Mouse (Mus musculus) gonadal fat pad, adult 2 months (tissue): ENCODE measurements around the gene Gad1. TPM values are rescaled to one million over a fixed set of nuclear protein-coding genes. Genes with fewer than 3 reads are reported as not detected.

Source experiments
- DNase-seq: peaks from one replicate; pipeline ENCODE4 v3.0.0-alpha.2; 2012; ENCODE audit warnings: low read depth
- polyA plus RNA-seq: library from polyadenylated mRNA; depleted of rRNA; stranded (reverse); fragments of >200 nt; gene quantifications from 2 replicates; pipeline ENCODE4 v1.2.3, GENCODE M21; 2012; rRNA removed

Gene Gad1
- polyA plus RNA-seq, 1 experiment: 1.5 TPM

GRCm38 (mm10) chr2:70628397-70628796, 75.5 kb downstream of the Gad1 start:
- DNase-seq: no peak

GRCm38 (mm10) chr2:70629339-70629761, 76.5 kb downstream of the Gad1 start:
- DNase-seq: no peak

- DNase-seq: no peak
These were observed 77.0 kb downstream of the Gad1 start for GRCm38 (mm10) chr2:70629921-70630320.

GRCm38 (mm10) chr2:70631321-70631720, 78.4 kb downstream of the Gad1 start:
- no peak for DNase-seq

GRCm38 (mm10) chr2:70632412-70632811, 79.5 kb downstream of the Gad1 start:
- no peak for DNase-seq

- DNase-seq: no peak
These were observed 81.3 kb downstream of the Gad1 start for GRCm38 (mm10) chr2:70634028-70634690.

- no peak for DNase-seq
These were observed 88.1 kb downstream of the Gad1 start for GRCm38 (mm10) chr2:70640968-70641367.

- DNase-seq: no peak
These were observed 90.2 kb downstream of the Gad1 start for GRCm38 (mm10) chr2:70642971-70643565.

- no peak for DNase-seq
These were observed 92.5 kb downstream of the Gad1 start for GRCm38 (mm10) chr2:70645266-70645780.

GRCm38 (mm10) chr2:70647681-70648080, 94.8 kb downstream of the Gad1 start:
- DNase-seq: no peak

GRCm38 (mm10) chr2:70648271-70648670, 95.4 kb downstream of the Gad1 start:
- no peak for DNase-seq

GRCm38 (mm10) chr2:70649471-70649870, 96.6 kb downstream of the Gad1 start:
- DNase-seq: no peak

Other genes starting within 250 kb of the Gad1 start
- gene Sp5, start 78.1 kb upstream of the Gad1 start, polyA plus RNA-seq: 1.4 and 2.6 TPM in 2 replicates
- gene Erich2, start 44.3 kb upstream of the Gad1 start, polyA plus RNA-seq: 0.72 and 2.2 TPM in 2 replicates
- 148 and 158 TPM in 2 replicates for gene Gorasp2, start 108.5 kb downstream of the Gad1 start, polyA plus RNA-seq
- 0.88 and 1.3 TPM in 2 replicates for gene Gm26558, start 109.0 kb downstream of the Gad1 start, polyA plus RNA-seq